Mouse (Mus musculus): ENCODE measurements around the gene Eftud2.

DNA sequence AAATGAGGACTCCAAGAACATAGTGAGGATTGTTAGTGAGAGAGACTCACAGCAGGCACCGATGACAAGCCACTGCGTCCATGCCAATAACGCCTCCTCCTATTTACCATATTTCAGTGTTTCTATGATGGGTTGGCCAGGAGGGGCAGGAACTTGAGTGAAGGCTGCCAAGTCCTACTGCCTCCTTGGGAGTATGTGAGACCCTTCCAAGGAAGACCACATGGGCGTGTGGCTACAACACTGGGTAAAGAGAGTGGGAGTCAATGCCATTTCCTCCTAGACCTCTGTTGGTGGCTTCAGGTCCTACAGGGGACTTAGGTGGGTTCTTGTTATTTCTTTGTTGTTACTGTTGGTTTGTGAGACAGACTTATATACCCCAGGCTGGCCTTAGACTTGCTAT lies 20.4 kb upstream of the Eftud2 start:
- no peak for TF ChIP-seq CTCF (IDR thresholded peaks at IDR 0.05; ENCODE audit: control insufficient read depth, insufficient read depth, insufficient read length)
- TF ChIP-seq MYOD1 (IDR thresholded peaks at IDR 0.05; ENCODE audit: control insufficient read depth, insufficient read length, low read depth): no peak
- TF ChIP-seq USF1 (IDR thresholded peaks at IDR 0.05; ENCODE audit: low read depth): no peak
